Mouse (Mus musculus): ENCODE data around the gene Cd80.
A peak's percentile ranks its signal among the peaks of the same experiment; 100 is the strongest.
"Not testable (repeated sequence)": the region's sequence is repeated elsewhere in the genome, so short reads cannot be mapped to it uniquely, and the experiment has no call there.

Gene Cd80

GRCm38 (mm10) chr16:38468706-38469018 lies 13.3 kb downstream of the Cd80 start:
- no peak for ATAC-seq (ENCODE audit: insufficient number of reproducible peaks, low FRiP score, low TSS enrichment)

- ATAC-seq (ENCODE audit: insufficient number of reproducible peaks, low FRiP score, low TSS enrichment), result no peak
These were observed 14.1 kb downstream of the Cd80 start for GRCm38 (mm10) chr16:38469437-38469836.

- no peak for ATAC-seq (ENCODE audit: insufficient number of reproducible peaks, low FRiP score, low TSS enrichment)
These were observed 16.5 kb downstream of the Cd80 start for GRCm38 (mm10) chr16:38471697-38472506.

GRCm38 (mm10) chr16:38472507-38472873 lies 17.1 kb downstream of the Cd80 start:
- ATAC-seq (ENCODE audit: insufficient number of reproducible peaks, low FRiP score, low TSS enrichment), result no peak

GRCm38 (mm10) chr16:38473661-38474060 lies 18.3 kb downstream of the Cd80 start:
- ATAC-seq (ENCODE audit: insufficient number of reproducible peaks, low FRiP score, low TSS enrichment), result no peak

GRCm38 (mm10) chr16:38474677-38475286 lies 19.4 kb downstream of the Cd80 start:
- ATAC-seq (ENCODE audit: insufficient number of reproducible peaks, low FRiP score, low TSS enrichment), result no peak

GRCm38 (mm10) chr16:38475681-38476311 lies 20.4 kb downstream of the Cd80 start:
- no peak for ATAC-seq (ENCODE audit: insufficient number of reproducible peaks, low FRiP score, low TSS enrichment)

- ATAC-seq (ENCODE audit: insufficient number of reproducible peaks, low FRiP score, low TSS enrichment), result peak; percentile 64
These were observed 21.2 kb downstream of the Cd80 start for GRCm38 (mm10) chr16:38476312-38477240.

- ATAC-seq (ENCODE audit: insufficient number of reproducible peaks, low FRiP score, low TSS enrichment), result not testable (repeated sequence)
These were observed 21.9 kb downstream of the Cd80 start for GRCm38 (mm10) chr16:38477241-38477608.

- ATAC-seq (ENCODE audit: insufficient number of reproducible peaks, low FRiP score, low TSS enrichment), result no peak
These were observed 22.9 kb downstream of the Cd80 start for GRCm38 (mm10) chr16:38478296-38478695.

- ATAC-seq (ENCODE audit: insufficient number of reproducible peaks, low FRiP score, low TSS enrichment), result no peak
These were observed 26.0 kb downstream of the Cd80 start for GRCm38 (mm10) chr16:38481327-38481726.

GRCm38 (mm10) chr16:38482780-38483562 lies 27.6 kb downstream of the Cd80 start:
- no peak; the same call in 1 of the 2 replicates for ATAC-seq (ENCODE audit: insufficient number of reproducible peaks, low FRiP score, low TSS enrichment)

GRCm38 (mm10) chr16:38483582-38484309 lies 28.4 kb downstream of the Cd80 start:
- ATAC-seq (ENCODE audit: insufficient number of reproducible peaks, low FRiP score, low TSS enrichment), result no peak

GRCm38 (mm10) chr16:38492551-38492950 lies 37.2 kb downstream of the Cd80 start:
- no peak for ATAC-seq (ENCODE audit: insufficient number of reproducible peaks, low FRiP score, low TSS enrichment)

- no peak for ATAC-seq (ENCODE audit: insufficient number of reproducible peaks, low FRiP score, low TSS enrichment)
These were observed 38.5 kb downstream of the Cd80 start for GRCm38 (mm10) chr16:38493890-38494289.

- no peak for ATAC-seq (ENCODE audit: insufficient number of reproducible peaks, low FRiP score, low TSS enrichment)
These were observed 41.3 kb downstream of the Cd80 start for GRCm38 (mm10) chr16:38496604-38497140.

- ATAC-seq (ENCODE audit: insufficient number of reproducible peaks, low FRiP score, low TSS enrichment), result no peak
These were observed 47.1 kb downstream of the Cd80 start for GRCm38 (mm10) chr16:38502469-38502868.

- no peak for ATAC-seq (ENCODE audit: insufficient number of reproducible peaks, low FRiP score, low TSS enrichment)
These were observed 48.2 kb downstream of the Cd80 start for GRCm38 (mm10) chr16:38503528-38503927.

All from cerebellum, adult (tissue).